Mouse (Mus musculus) testis, adult 2 months (tissue): Measurements from ENCODE around the gene Phgr1. TPM values are rescaled to one million over a fixed set of nuclear protein-coding genes. Genes with fewer than 3 reads are reported as not detected.
A peak's percentile ranks its signal among the peaks of the same experiment; 100 is the strongest.

ENCODE experiments used
- H3K27ac ChIP-seq: fragments of 200-500 bp; 2 replicates; pipeline ENCODE4 v1.5.1; 2012; ENCODE audit warnings: low read depth, low read length; ENCODE audit not compliant: control insufficient read depth, insufficient read depth
- H3K27me3 ChIP-seq: fragments of 200-500 bp; 2 replicates; pipeline ENCODE4 v1.6.1; 2012; ENCODE audit warnings: mild to moderate bottlenecking, low read length, moderate library complexity; ENCODE audit not compliant: control insufficient read depth, insufficient read depth
- H3K36me3 ChIP-seq: fragments of 200-500 bp; 2 replicates; pipeline ENCODE4 v1.6.1; 2012; ENCODE audit warnings: mild to moderate bottlenecking, low read length; ENCODE audit not compliant: control insufficient read depth, insufficient read depth
- H3K4me1 ChIP-seq: fragments of 200-500 bp; 2 replicates; pipeline ENCODE4 v1.6.1; 2012; ENCODE audit warnings: low read length; ENCODE audit not compliant: control insufficient read depth, insufficient read depth
- H3K4me3 ChIP-seq: fragments of 200-500 bp; 2 replicates; pipeline ENCODE4 v1.5.1; 2012; ENCODE audit warnings: low read depth, mild to moderate bottlenecking, low read length, moderate library complexity, mixed read lengths; ENCODE audit not compliant: control insufficient read depth
- CTCF ChIP-seq: fragments of 200-500 bp; IDR thresholded peaks from 2 replicates; pipeline ENCODE4 v1.5.1; 2012; ENCODE audit warnings: low read depth, mild to moderate bottlenecking, inconsistent platforms, low read length, moderate library complexity; ENCODE audit not compliant: control insufficient read depth, insufficient read depth, insufficient replicate concordance
- POLR2A ChIP-seq: fragments of 200-500 bp; IDR thresholded peaks from 2 replicates; pipeline ENCODE4 v1.6.1; 2012; ENCODE audit warnings: low read depth, mild to moderate bottlenecking, inconsistent platforms, low read length, moderate library complexity; ENCODE audit not compliant: control insufficient read depth
- polyA plus RNA-seq: library from polyadenylated mRNA; depleted of rRNA; stranded (reverse); fragments of >200 nt; gene quantifications from 2 replicates; pipeline ENCODE4 v1.2.3, GENCODE M21; 2012

The Phgr1 gene
- polyA plus RNA-seq, 1 experiment: 1.1 TPM

DNA sequence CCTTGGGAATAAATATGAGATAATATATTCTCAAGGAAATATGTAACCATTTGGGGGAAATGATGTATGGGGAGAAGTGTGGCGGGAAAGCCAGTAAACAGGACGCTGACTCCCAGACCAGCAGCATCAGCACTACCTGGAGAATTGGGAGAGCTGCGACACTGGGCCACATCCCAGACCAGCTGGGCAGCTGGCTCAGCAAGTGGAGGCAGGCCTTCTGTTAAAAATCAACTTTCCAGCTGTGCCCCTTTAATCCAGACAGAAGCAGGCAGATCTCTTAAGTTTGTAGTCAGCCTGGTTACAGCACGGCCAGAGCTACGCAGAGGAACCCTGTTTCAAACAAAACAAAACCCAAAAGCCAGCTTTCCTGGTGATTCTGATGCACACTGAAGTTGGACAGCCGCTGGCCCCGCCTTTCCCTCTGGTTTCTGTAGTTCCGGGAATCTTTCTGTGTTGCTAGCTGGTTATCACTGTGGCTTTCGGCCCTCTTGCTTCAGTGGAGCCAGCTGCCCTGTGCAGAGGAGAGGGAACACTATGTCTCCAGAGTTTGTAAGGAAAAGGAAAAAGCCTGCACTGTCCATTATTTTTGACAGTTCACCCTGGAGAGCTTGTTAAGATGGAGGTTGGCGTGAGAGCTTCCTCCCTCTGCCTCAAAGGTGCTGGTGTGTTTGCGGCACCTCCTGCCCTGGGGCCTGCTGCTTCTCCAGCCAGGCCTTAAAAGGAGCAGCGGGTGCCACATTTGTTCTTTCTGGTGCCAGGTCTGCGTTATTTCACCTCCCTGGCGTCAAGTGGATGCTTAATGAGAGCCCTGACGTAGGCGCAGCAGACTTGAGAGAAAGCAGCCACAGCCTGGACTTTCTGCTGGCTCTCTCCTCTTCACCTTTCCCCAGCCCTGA, 20.4 kb upstream of the Phgr1 start:
- no peak overlapping the region for H3K4me3 ChIP-seq
- no peaks in the 10 kb centered on the region; the same call in 1 of the 2 replicates for H3K36me3 ChIP-seq
- H3K27ac ChIP-seq: peak overlapping the region; percentile 76
- TF ChIP-seq CTCF (no peak), POLR2A (no peak)
- H3K4me1 ChIP-seq: peaks cover 3% of the 10 kb centered on the region
- no peaks in the 10 kb centered on the region for H3K27me3 ChIP-seq

DNA sequence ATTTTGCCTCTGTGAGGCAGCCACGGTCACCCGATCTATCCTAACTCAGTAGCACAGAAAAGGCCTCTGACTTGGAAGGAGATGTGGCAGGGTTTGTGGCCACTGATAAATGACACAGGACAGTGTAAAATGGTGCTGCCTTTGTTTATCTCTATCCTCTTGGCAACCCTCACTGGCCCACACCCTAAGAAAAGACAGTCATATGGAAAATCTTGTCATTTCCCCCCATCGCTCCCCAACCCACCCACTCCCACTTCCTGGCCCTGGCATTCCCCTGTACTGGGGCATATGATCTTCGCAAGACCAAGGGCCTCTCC, 19.8 kb upstream of the Phgr1 start:
- no peaks in the 10 kb centered on the region for H3K27me3 ChIP-seq
- H3K36me3 ChIP-seq: no peaks in the 10 kb centered on the region; the same call in 1 of the 2 replicates
- no peak overlapping the region for H3K4me3 ChIP-seq
- no peak for TF ChIP-seq POLR2A
- TF ChIP-seq CTCF: no peak
- peaks cover 3% of the 10 kb centered on the region; the same call in 1 of the 2 replicates for H3K4me1 ChIP-seq
- peak overlapping the region; percentile 56; the same call in 1 of the 2 replicates for H3K27ac ChIP-seq

DNA sequence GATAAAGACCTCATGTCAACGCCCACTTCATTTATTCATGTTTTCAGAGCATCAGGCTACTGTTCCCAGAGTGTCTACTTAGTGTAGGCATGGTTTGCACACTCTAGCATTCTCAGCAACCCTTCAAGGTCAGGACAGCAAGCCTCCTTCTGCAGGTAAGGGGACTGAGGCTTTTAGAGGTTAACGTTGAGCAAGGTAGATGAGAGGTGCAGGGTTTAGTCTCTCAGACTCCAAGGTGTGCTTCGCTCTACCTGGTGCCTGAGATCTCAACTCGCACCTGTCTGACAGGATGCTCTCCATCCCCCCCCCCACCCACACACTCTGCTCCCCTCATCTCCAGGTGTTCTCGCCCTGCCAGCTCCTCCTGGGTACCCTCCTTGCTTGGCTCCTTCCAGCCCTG, 18.4 kb upstream of the Phgr1 start:
- H3K4me3 ChIP-seq: no peak overlapping the region
- TF ChIP-seq CTCF: no peak
- TF ChIP-seq POLR2A: no peak
- H3K4me1 ChIP-seq: peaks cover 3% of the 10 kb centered on the region; the same call in 1 of the 2 replicates
- H3K27me3 ChIP-seq: no peaks in the 10 kb centered on the region
- H3K36me3 ChIP-seq: no peaks in the 10 kb centered on the region; the same call in 1 of the 2 replicates
- no peak overlapping the region for H3K27ac ChIP-seq

DNA sequence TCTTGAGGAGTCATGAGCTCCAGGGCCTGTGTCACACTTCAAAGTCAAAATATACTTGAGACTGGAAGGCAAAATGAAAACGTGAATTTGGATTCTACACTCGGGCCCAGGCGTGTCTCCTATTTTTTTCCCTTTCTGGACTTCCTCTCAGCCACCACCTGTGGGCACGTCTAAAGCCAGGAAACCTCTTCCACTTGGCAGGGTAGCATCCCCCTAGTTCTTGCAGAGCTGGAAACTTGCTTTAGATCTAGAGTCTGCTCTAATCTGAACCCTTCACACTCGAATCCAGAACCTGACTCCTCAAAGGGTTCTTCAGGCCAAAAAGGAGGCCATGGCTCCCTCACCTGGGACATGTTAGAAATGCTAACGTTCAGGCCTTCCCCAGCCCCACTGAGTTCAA, 17.2 kb upstream of the Phgr1 start:
- Histone ChIP-seq H3K27me3 (no peaks in the 10 kb centered on the region), H3K36me3 (no peaks in the 10 kb centered on the region; the same call in 1 of the 2 replicates), H3K4me1 (peaks cover under 1% of the 10 kb centered on the region; the same call in 1 of the 2 replicates), H3K27ac (no peak overlapping the region), H3K4me3 (no peak overlapping the region)
- TF ChIP-seq CTCF: no peak
- TF ChIP-seq POLR2A: no peak

DNA sequence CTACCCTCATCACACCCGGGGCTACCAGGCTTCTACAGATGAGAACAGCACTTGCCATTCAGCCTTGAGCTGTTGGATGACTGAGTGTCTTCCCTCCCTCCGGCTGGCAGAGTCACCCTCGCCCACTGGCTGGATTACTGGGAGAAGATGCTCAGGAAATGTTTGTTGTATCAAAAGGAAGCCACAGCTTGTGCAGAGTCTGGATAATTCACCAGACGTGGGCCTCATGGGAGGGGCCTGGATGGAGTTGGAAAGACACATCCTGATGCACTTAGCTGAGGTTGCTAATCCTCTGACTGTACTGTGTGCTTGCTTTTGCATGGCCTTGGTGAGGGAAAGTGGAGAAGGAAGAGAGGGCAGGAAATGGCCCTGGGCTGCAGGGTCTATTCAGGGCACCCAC, 16.5 kb upstream of the Phgr1 start:
- Histone ChIP-seq H3K27ac (no peak overlapping the region), H3K27me3 (no peaks in the 10 kb centered on the region), H3K4me1 (no peaks in the 10 kb centered on the region; the same call in 1 of the 2 replicates), H3K36me3 (no peaks in the 10 kb centered on the region; the same call in 1 of the 2 replicates), H3K4me3 (no peak overlapping the region)
- TF ChIP-seq CTCF: no peak
- TF ChIP-seq POLR2A: no peak

DNA sequence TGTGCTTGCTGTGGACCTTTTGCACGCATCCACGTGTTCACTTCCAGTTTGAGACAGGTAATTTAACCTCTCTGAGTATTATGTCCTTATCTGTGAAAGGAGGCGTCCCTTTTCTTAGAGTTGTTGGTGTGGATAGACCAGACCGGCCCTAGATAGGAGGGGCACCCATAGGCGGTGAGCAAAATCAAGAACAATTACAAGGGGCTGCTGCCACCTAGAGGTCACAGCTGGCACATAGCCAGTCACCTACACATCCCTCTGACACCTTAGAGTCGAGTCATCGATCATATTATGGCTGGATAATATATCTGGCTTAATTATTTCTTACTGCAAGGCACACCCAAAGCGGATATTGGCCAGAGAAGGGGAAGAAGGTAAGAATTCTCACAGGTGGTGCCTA, 12.7 kb upstream of the Phgr1 start:
- peaks cover 20% of the 10 kb centered on the region for H3K4me1 ChIP-seq
- no peak for TF ChIP-seq POLR2A
- peak; percentile 19; the same call in 1 of the 2 replicates for TF ChIP-seq CTCF
- H3K36me3 ChIP-seq: no peaks in the 10 kb centered on the region
- H3K27ac ChIP-seq: no peak overlapping the region
- no peak overlapping the region for H3K4me3 ChIP-seq
- no peaks in the 10 kb centered on the region for H3K27me3 ChIP-seq

DNA sequence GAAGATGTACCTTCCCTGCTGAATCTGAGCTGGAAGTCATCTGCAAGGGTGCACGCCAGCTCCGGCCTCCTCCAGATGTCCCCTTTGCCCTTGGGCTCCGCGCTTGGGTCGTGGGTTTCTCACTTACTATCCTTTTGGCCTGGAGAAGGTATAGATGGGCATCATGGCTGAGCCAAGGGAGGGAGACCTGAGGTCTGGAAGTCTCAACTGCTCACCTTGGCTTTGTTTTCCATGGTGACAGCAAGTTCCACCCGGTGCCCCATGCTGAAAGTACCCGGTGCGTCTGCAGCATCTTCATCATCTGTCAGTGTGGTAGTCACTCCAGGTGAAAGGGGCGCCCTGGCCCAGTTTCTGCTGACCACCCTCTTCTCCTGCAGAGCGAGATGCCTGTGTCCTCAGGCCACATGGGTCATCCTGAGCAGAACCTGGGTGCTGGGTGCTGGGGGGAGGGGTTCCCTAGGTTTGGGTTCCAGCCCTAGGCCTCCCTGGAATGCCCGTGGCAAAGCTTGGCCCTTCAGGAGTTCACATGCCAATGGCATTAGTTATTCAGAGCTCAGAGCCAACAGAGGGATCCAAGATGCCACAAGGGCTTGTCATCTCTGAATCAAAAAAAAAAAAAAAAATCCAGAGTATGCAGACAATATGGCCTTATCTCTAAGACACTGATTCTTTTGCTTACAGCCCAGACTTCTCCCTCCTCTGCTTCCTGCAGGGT, 12.1 kb upstream of the Phgr1 start:
- TF ChIP-seq CTCF: no peak
- TF ChIP-seq POLR2A: no peak
- Histone ChIP-seq H3K4me1 (peaks cover 25% of the 10 kb centered on the region), H3K4me3 (no peak overlapping the region), H3K27ac (no peak overlapping the region), H3K27me3 (no peaks in the 10 kb centered on the region), H3K36me3 (no peaks in the 10 kb centered on the region)
